ENCODE assay signal across 18 mouse cellular contexts in the genomic region with DNA sequence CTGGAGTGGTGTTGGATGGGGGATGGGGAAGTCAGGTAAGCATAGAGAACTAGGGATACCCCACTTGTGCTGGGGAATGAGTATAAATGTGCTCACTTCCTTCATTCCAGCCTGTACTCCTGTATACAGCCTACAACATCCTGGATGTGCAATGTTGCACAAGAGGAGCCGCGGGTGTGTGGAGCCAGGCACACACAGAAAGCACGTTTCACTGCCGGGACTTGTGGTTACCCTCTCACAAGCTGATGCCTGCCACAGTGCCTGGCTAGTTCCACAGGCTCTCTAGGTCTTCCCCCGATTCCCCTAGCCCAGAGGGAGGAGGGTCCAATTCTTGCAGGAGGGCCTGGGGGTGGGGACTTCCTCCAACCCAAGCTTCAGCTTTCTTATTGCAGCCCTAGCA. TPM values are rescaled to one million over a fixed set of nuclear protein-coding genes. Genes with fewer than 3 reads are reported as not detected.
A peak's percentile ranks its signal among the peaks of the same experiment; 100 is the strongest.
DNase-seq lines count a peak whose midpoint lies in the region; ATAC-seq and TF ChIP-seq lines count a peak whose summit lies in the region.
"Had no signal": no experiment of that assay in that cellular context is flagged by ENCODE, and none has a peak within 500 bp of the region (broad histone marks: within the 10 kb centered on the region; RNA-seq: fewer than 3 reads in every experiment).

No protein-coding gene starts in this region.

- TF ChIP-seq CTCF in stomach, postnatal 0 days (IDR thresholded peaks at IDR 0.05; ENCODE audit: low read depth): no peak

- H3K4me2 ChIP-seq in heart, embryonic 14.5 days (ENCODE audit: low read length): peak overlapping the region; percentile 35; the same call in 1 of the 2 replicates
- no peak overlapping the region for H3K4me2 ChIP-seq in midbrain, embryonic 11.5 days
- no peak overlapping the region for H3K4me2 ChIP-seq in midbrain, embryonic 15.5 days
- H3K4me2 ChIP-seq in limb, embryonic 15.5 days: 0 out of 2 replicates have a peak overlapping the region, but pooled peaks have one; percentile 8
- peak overlapping the region; percentile 32; the same call in 1 of the 2 replicates for H3K4me2 ChIP-seq in stomach, postnatal 0 days (replicated peaks; ENCODE audit: low read depth)
- no peak overlapping the region for H3K4me2 ChIP-seq in neural tube, embryonic 15.5 days
- H3K4me2 ChIP-seq: lung, embryonic 14.5 days had no signal

- no peaks in the 10 kb centered on the region for H3K9me3 ChIP-seq in heart, embryonic 14.5 days (ENCODE audit: control insufficient read depth, low read length)
- no peaks in the 10 kb centered on the region for H3K9me3 ChIP-seq in midbrain, embryonic 11.5 days (ENCODE audit: control insufficient read depth, low read length)
- no peaks in the 10 kb centered on the region for H3K9me3 ChIP-seq in midbrain, embryonic 15.5 days
- no peaks in the 10 kb centered on the region for H3K9me3 ChIP-seq in limb, embryonic 15.5 days
- no peaks in the 10 kb centered on the region for H3K9me3 ChIP-seq in stomach, postnatal 0 days (ENCODE audit: control insufficient read depth, low read length)
- H3K9me3 ChIP-seq in neural tube, embryonic 15.5 days (replicated peaks): no peaks in the 10 kb centered on the region
- H3K9me3 ChIP-seq: embryonic facial prominence, embryonic 15.5 days had no signal

- H3K27ac ChIP-seq in heart, embryonic 14.5 days (replicated peaks in 1 of 2; ENCODE audit: control insufficient read depth in 1 of 2, insufficient read depth in 1 of 2, low read depth in 2 of 2, low read length in 2 of 2): no peak overlapping the region
- no peak overlapping the region for H3K27ac ChIP-seq in midbrain, embryonic 11.5 days (ENCODE audit: low read depth, low read length)
- no peak overlapping the region for H3K27ac ChIP-seq in midbrain, embryonic 15.5 days
- H3K27ac ChIP-seq in limb, embryonic 15.5 days: no peak overlapping the region
- no peak overlapping the region for H3K27ac ChIP-seq in stomach, postnatal 0 days (replicated peaks)
- no peak overlapping the region for H3K27ac ChIP-seq in neural tube, embryonic 15.5 days (replicated peaks)
- H3K27ac ChIP-seq: embryonic facial prominence, embryonic 15.5 days had no signal

- H3K36me3 ChIP-seq in heart, embryonic 14.5 days (ENCODE audit: control insufficient read depth, insufficient read depth, low read length): no peaks in the 10 kb centered on the region
- no peaks in the 10 kb centered on the region for H3K36me3 ChIP-seq in midbrain, embryonic 11.5 days (ENCODE audit: control insufficient read depth, insufficient read depth, low read length)
- H3K36me3 ChIP-seq in midbrain, embryonic 15.5 days (replicated peaks): no peaks in the 10 kb centered on the region
- H3K36me3 ChIP-seq in limb, embryonic 15.5 days: no peaks in the 10 kb centered on the region
- H3K36me3 ChIP-seq in stomach, postnatal 0 days (ENCODE audit: control insufficient read depth, insufficient read depth, low read length): no peaks in the 10 kb centered on the region
- no peaks in the 10 kb centered on the region for H3K36me3 ChIP-seq in neural tube, embryonic 15.5 days
- H3K36me3 ChIP-seq: embryonic facial prominence, embryonic 15.5 days had no signal

- H3K27me3 ChIP-seq in heart, embryonic 14.5 days (ENCODE audit: control insufficient read depth, insufficient read depth, low read length): peaks cover 100% of the 10 kb centered on the region
- peaks cover 99% of the 10 kb centered on the region for H3K27me3 ChIP-seq in midbrain, embryonic 11.5 days (ENCODE audit: control insufficient read depth, insufficient read depth, low read length)
- peaks cover 99% of the 10 kb centered on the region for H3K27me3 ChIP-seq in midbrain, embryonic 15.5 days (replicated peaks)
- peaks cover 99% of the 10 kb centered on the region for H3K27me3 ChIP-seq in limb, embryonic 15.5 days
- peaks cover 22% of the 10 kb centered on the region; the same call in 1 of the 2 replicates for H3K27me3 ChIP-seq in stomach, postnatal 0 days (ENCODE audit: control insufficient read depth, insufficient read depth, low read length)
- peaks cover 100% of the 10 kb centered on the region for H3K27me3 ChIP-seq in neural tube, embryonic 15.5 days (replicated peaks)

- no peak for DNase-seq in heart, adult 18-20 months
- DNase-seq in midbrain, embryonic 11.5 days (ENCODE audit: low spot score, missing footprints): peak; percentile 92
- DNase-seq in stomach, postnatal 0 days (ENCODE audit: low spot score): no peak
- DNase-seq in layer of hippocampus, adult 11-12 months (ENCODE audit: low spot score): no peak

- no peak overlapping the region for H3K9ac ChIP-seq in heart, embryonic 14.5 days (ENCODE audit: low read length)
- H3K9ac ChIP-seq in midbrain, embryonic 11.5 days (ENCODE audit: low read length): no peak overlapping the region
- H3K9ac ChIP-seq in midbrain, embryonic 15.5 days: no peak overlapping the region
- no peak overlapping the region for H3K9ac ChIP-seq in limb, embryonic 15.5 days
- no peak overlapping the region for H3K9ac ChIP-seq in stomach, postnatal 0 days (ENCODE audit: low read length)
- H3K9ac ChIP-seq in neural tube, embryonic 15.5 days (replicated peaks): no peak overlapping the region
- H3K9ac ChIP-seq: embryonic facial prominence, embryonic 15.5 days; lung, embryonic 14.5 days had no signal

- H3K4me3 ChIP-seq in heart, embryonic 14.5 days (ENCODE audit: control insufficient read depth in 1 of 2, insufficient read depth in 1 of 2, low read depth in 1 of 2, low read length in 2 of 2): no peak overlapping the region
- H3K4me3 ChIP-seq in midbrain, embryonic 11.5 days (ENCODE audit: low read depth, low read length): no peak overlapping the region
- no peak overlapping the region for H3K4me3 ChIP-seq in midbrain, embryonic 15.5 days
- H3K4me3 ChIP-seq in limb, embryonic 15.5 days: no peak overlapping the region
- no peak overlapping the region for H3K4me3 ChIP-seq in stomach, postnatal 0 days (ENCODE audit: low read depth, low read length)
- H3K4me3 ChIP-seq in neural tube, embryonic 15.5 days (replicated peaks): no peak overlapping the region

- H3K4me1 ChIP-seq in heart, embryonic 14.5 days (ENCODE audit: control insufficient read depth in 2 of 2, insufficient read depth in 2 of 2, low read length in 2 of 2): peaks cover 0 to 5% of the 10 kb centered on the region in 2 experiments; a peak in 1 of 4 replicates
- no peaks in the 10 kb centered on the region for H3K4me1 ChIP-seq in midbrain, embryonic 11.5 days (ENCODE audit: control insufficient read depth, insufficient read depth, low read length)
- no peaks in the 10 kb centered on the region for H3K4me1 ChIP-seq in midbrain, embryonic 15.5 days
- H3K4me1 ChIP-seq in limb, embryonic 15.5 days: peaks cover 12% of the 10 kb centered on the region
- no peaks in the 10 kb centered on the region for H3K4me1 ChIP-seq in stomach, postnatal 0 days (replicated peaks; ENCODE audit: control insufficient read depth, insufficient read depth)
- H3K4me1 ChIP-seq in neural tube, embryonic 15.5 days: no peaks in the 10 kb centered on the region

- ATAC-seq in heart, embryonic 14.5 days (ENCODE audit: insufficient number of reproducible peaks, insufficient read depth, low FRiP score, low read depth): no peak
- ATAC-seq in midbrain, embryonic 11.5 days (ENCODE audit: low FRiP score): no peak
- no peak for ATAC-seq in midbrain, embryonic 15.5 days (replicated peaks)
- ATAC-seq in limb, embryonic 15.5 days (ENCODE audit: insufficient number of reproducible peaks, low FRiP score, low TSS enrichment, low read depth): no peak
- no peak for ATAC-seq in stomach, postnatal 0 days (ENCODE audit: low FRiP score, low TSS enrichment)
- no peak for ATAC-seq in neural tube, embryonic 15.5 days (ENCODE audit: low FRiP score)
- ATAC-seq: forebrain, embryonic 16.5 days; inflammation-experienced regulatory T-cells, adult 6 months had no signal

- TF ChIP-seq EP300 in stomach, postnatal 0 days (optimal IDR thresholded peaks at IDR 0.05): no peak

- 2% methylated on average over 5 of the region's 5 CpGs for WGBS in heart, embryonic 14.5 days
- 1% methylated on average over 5 of the region's 5 CpGs for WGBS in midbrain, embryonic 11.5 days
- 0% methylated on average over 5 of the region's 5 CpGs for WGBS in midbrain, embryonic 15.5 days
- WGBS in limb, embryonic 15.5 days: under 1% methylated on average over 5 of the region's 5 CpGs
- 0% methylated on average over 5 of the region's 5 CpGs for WGBS in stomach, postnatal 0 days
- 2% methylated on average over 5 of the region's 5 CpGs for WGBS in neural tube, embryonic 15.5 days

RNA-seq across cellular contexts. Expression of gene Tlx1, which starts 10.0 kb away (rescaled TPM):
- polyA plus RNA-seq in heart, embryonic 14.5 days (2014; fragmentation: Nextera tagmentation; extraction: Ambion mirVana): 0.22 TPM in 1 of 2 replicates, not detected in the other
- not detected for total RNA-seq in heart, adult 18-20 months (2021)
- 0.27 and 0.32 TPM in 2 replicates for polyA plus RNA-seq in midbrain, embryonic 11.5 days (2014; fragmentation: Nextera tagmentation; extraction: Ambion mirVana)
- not detected in 2 replicates for polyA plus RNA-seq in midbrain, embryonic 15.5 days (2015; fragmentation: Nextera tagmentation; extraction: Ambion mirVana)
- 0.87 and 0.88 TPM in 2 replicates for polyA plus RNA-seq in limb, embryonic 15.5 days (2015; fragmentation: Nextera tagmentation; extraction: Ambion mirVana)
- not detected in 2 replicates for polyA plus RNA-seq in stomach, postnatal 0 days (2015; fragmentation: Nextera tagmentation; extraction: Ambion mirVana)
- polyA plus RNA-seq in neural tube, embryonic 15.5 days (2015; fragmentation: Nextera tagmentation; extraction: Ambion mirVana): 0.14 and 0.26 TPM in 2 replicates
- total RNA-seq: gastrocnemius, postnatal 36 days; left cerebral cortex, adult 8-10 months; midbrain, postnatal 0 days; neutrophil, adult 5-6 weeks had no signal
- polyA plus RNA-seq: forebrain, embryonic 16.5 days; inflammation-experienced regulatory T-cells, adult 6 months; large intestine, adult 2 months; lung, embryonic 14.5 days; midbrain, postnatal 0 days; urinary bladder, adult 2 months had no signal

Comparison
In these comparisons a context has a peak if more than half of its experiments do, and no peak if none do; other contexts are left out.
1. H3K4me2 ChIP-seq: peak in heart, embryonic 14.5 days (single experiment), limb, embryonic 15.5 days (single experiment) and stomach, postnatal 0 days (single experiment); none in midbrain, embryonic 11.5 days (single experiment), midbrain, embryonic 15.5 days (single experiment) and neural tube, embryonic 15.5 days (single experiment).